Mouse (Mus musculus): ENCODE measurements around the gene Trcg1. TPM values are rescaled to one million over a fixed set of nuclear protein-coding genes. Genes with fewer than 3 reads are reported as not detected.

Gene Trcg1
- polyA plus RNA-seq, 2 experiments: not detected

DNA sequence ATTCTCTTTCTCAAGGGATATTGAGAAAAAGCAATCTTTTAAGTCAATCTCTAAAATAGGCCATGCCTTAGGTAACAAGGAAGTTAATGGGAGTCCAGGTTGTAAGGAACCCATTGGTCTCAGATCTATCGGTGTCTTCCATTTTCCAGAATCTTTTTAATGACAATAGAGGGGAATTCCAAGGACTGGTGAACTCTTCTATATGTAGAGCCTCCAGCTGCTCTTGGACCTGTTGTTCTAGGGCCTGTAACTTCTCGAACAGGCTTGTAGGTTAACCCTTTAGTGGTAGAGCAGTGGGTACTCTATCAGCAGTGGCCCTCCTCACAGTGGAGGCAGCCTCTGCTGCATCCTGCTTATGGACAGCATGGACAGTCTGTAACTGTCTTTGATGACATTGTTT is 29.5 kb upstream of the Trcg1 start:
- Histone ChIP-seq H3K9me3 (ENCODE audit: control insufficient read depth, low read length) (no peaks in the 10 kb centered on the region), H3K9ac (replicated peaks) (no peak overlapping the region), H3K27ac (no peak overlapping the region), H3K27me3 (ENCODE audit: control insufficient read depth, insufficient read depth, low read length) (no peaks in the 10 kb centered on the region), H3K4me2 (ENCODE audit: low read depth) (no peak overlapping the region), H3K4me3 (ENCODE audit: insufficient read depth in 1 of 2, low read depth in 2 of 2, low read length in 2 of 2) (no peak overlapping the region), H3K4me1 (replicated peaks; ENCODE audit: control insufficient read depth in 2 of 2, insufficient read depth in 2 of 2, low read length in 1 of 2) (no peaks in the 10 kb centered on the region), H3K36me3 (replicated peaks; ENCODE audit: control insufficient read depth, insufficient read depth, low read depth) (no peaks in the 10 kb centered on the region)
- ATAC-seq (ENCODE audit: insufficient read depth) (no peak), DNase-seq (ENCODE audit: low read depth in 3 of 3, low spot score in 3 of 3) (no peak)
- 55% methylated on average over 2 of the region's 2 CpGs for whole genome bisulfite sequencing (ENCODE audit: insufficient replicate concordance)
- no peak for TF ChIP-seq EP300 (IDR thresholded peaks at IDR 0.05; ENCODE audit: low read depth)
- no peak for TF ChIP-seq CTCF (IDR thresholded peaks at IDR 0.05; ENCODE audit: low read depth)

GRCm38 (mm10) chr9:57209316-57209715 is 27.0 kb upstream of the Trcg1 start:
- no peak for DNase-seq (ENCODE audit: low read depth in 3 of 3, low spot score in 3 of 3)
- H3K27ac ChIP-seq: no peak overlapping the region
- 26% methylated on average over 3 of the region's 3 CpGs for WGBS (ENCODE audit: insufficient replicate concordance)

GRCm38 (mm10) chr9:57212448-57213222 is 23.7 kb upstream of the Trcg1 start:
- H3K4me3 ChIP-seq (ENCODE audit: insufficient read depth in 1 of 2, low read depth in 2 of 2, low read length in 2 of 2): no peak overlapping the region
- H3K9ac ChIP-seq (replicated peaks): no peak overlapping the region
- no peak overlapping the region for H3K27ac ChIP-seq
- no peaks in the 10 kb centered on the region for H3K4me1 ChIP-seq (replicated peaks; ENCODE audit: control insufficient read depth in 2 of 2, insufficient read depth in 2 of 2, low read length in 1 of 2)
- no peaks in the 10 kb centered on the region for H3K9me3 ChIP-seq (ENCODE audit: control insufficient read depth, low read length)
- no peaks in the 10 kb centered on the region for H3K27me3 ChIP-seq (ENCODE audit: control insufficient read depth, insufficient read depth, low read length)
- H3K36me3 ChIP-seq (replicated peaks; ENCODE audit: control insufficient read depth, insufficient read depth, low read depth): no peaks in the 10 kb centered on the region
- TF ChIP-seq CTCF (IDR thresholded peaks at IDR 0.05; ENCODE audit: low read depth): no peak
- TF ChIP-seq EP300 (IDR thresholded peaks at IDR 0.05; ENCODE audit: low read depth): no peak
- ATAC-seq (ENCODE audit: insufficient read depth) (no peak), DNase-seq (ENCODE audit: low read depth in 3 of 3, low spot score in 3 of 3) (no peak)
- WGBS (ENCODE audit: insufficient replicate concordance): 47% methylated on average over 9 of the region's 9 CpGs
- no peak overlapping the region for H3K4me2 ChIP-seq (ENCODE audit: low read depth)

More at GRCm38 (mm10) chr9:57209316-57209715, 27.0 kb upstream of the Trcg1 start:
- no peak overlapping the region for H3K4me2 ChIP-seq (ENCODE audit: low read depth)
- no peak for TF ChIP-seq EP300 (IDR thresholded peaks at IDR 0.05; ENCODE audit: low read depth)
- TF ChIP-seq CTCF (IDR thresholded peaks at IDR 0.05; ENCODE audit: low read depth): no peak
- H3K27me3 ChIP-seq (ENCODE audit: control insufficient read depth, insufficient read depth, low read length): no peaks in the 10 kb centered on the region
- no peaks in the 10 kb centered on the region for H3K4me1 ChIP-seq (replicated peaks; ENCODE audit: control insufficient read depth in 2 of 2, insufficient read depth in 2 of 2, low read length in 1 of 2)
- ATAC-seq (ENCODE audit: insufficient read depth): no peak
- no peak overlapping the region for H3K9ac ChIP-seq (replicated peaks)
- H3K9me3 ChIP-seq (ENCODE audit: control insufficient read depth, low read length): no peaks in the 10 kb centered on the region
- H3K36me3 ChIP-seq (replicated peaks; ENCODE audit: control insufficient read depth, insufficient read depth, low read depth): no peaks in the 10 kb centered on the region
- H3K4me3 ChIP-seq (ENCODE audit: insufficient read depth in 1 of 2, low read depth in 2 of 2, low read length in 2 of 2): no peak overlapping the region

GRCm38 (mm10) chr9:57214500-57214899 is 21.9 kb upstream of the Trcg1 start:
- H3K27me3 ChIP-seq (ENCODE audit: control insufficient read depth, insufficient read depth, low read length): no peaks in the 10 kb centered on the region
- H3K27ac ChIP-seq: no peak overlapping the region
- no peak for DNase-seq (ENCODE audit: low read depth in 3 of 3, low spot score in 3 of 3)
- TF ChIP-seq CTCF (IDR thresholded peaks at IDR 0.05; ENCODE audit: low read depth) (no peak), EP300 (IDR thresholded peaks at IDR 0.05; ENCODE audit: low read depth) (no peak)
- no peak overlapping the region for H3K4me2 ChIP-seq (ENCODE audit: low read depth)
- H3K4me3 ChIP-seq (ENCODE audit: insufficient read depth in 1 of 2, low read depth in 2 of 2, low read length in 2 of 2): no peak overlapping the region
- no peaks in the 10 kb centered on the region for H3K9me3 ChIP-seq (ENCODE audit: control insufficient read depth, low read length)
- 49% methylated on average over 6 of the region's 6 CpGs for WGBS (ENCODE audit: insufficient replicate concordance)
- no peaks in the 10 kb centered on the region for H3K4me1 ChIP-seq (replicated peaks; ENCODE audit: control insufficient read depth in 2 of 2, insufficient read depth in 2 of 2, low read length in 1 of 2)
- H3K36me3 ChIP-seq (replicated peaks; ENCODE audit: control insufficient read depth, insufficient read depth, low read depth): no peaks in the 10 kb centered on the region
- H3K9ac ChIP-seq (replicated peaks): no peak overlapping the region
- no peak for ATAC-seq (ENCODE audit: insufficient read depth)

DNA sequence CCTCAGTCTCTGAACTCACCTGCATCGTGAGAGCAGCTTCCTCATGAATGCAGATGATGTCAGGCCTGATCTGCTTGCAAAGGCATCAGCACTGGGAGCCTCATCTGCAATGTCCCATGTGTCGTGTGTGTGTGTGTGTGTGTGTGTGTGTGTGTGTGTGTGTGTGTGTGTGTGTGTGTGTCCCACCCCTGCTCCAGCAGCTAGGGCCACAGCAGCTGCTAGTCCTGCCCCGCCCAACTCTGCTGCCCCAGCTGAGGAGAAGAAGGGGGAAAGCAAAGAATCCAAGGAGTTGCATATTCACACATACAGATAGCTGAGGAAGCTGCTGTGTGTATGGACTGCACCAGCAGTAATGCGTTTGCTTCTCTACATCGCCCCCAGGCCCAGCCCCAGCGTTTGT is 19.1 kb upstream of the Trcg1 start:
- H3K36me3 ChIP-seq (replicated peaks; ENCODE audit: control insufficient read depth, insufficient read depth, low read depth): no peaks in the 10 kb centered on the region
- 66% methylated on average over 6 of the region's 6 CpGs for WGBS (ENCODE audit: insufficient replicate concordance)
- no peaks in the 10 kb centered on the region for H3K4me1 ChIP-seq (replicated peaks; ENCODE audit: control insufficient read depth in 2 of 2, insufficient read depth in 2 of 2, low read length in 1 of 2)
- H3K4me3 ChIP-seq (ENCODE audit: insufficient read depth in 1 of 2, low read depth in 2 of 2, low read length in 2 of 2): no peak overlapping the region
- no peak for ATAC-seq (ENCODE audit: insufficient read depth)
- TF ChIP-seq CTCF (IDR thresholded peaks at IDR 0.05; ENCODE audit: low read depth) (no peak), EP300 (IDR thresholded peaks at IDR 0.05; ENCODE audit: low read depth) (no peak)
- no peak overlapping the region for H3K4me2 ChIP-seq (ENCODE audit: low read depth)
- H3K27ac ChIP-seq: no peak overlapping the region
- DNase-seq (ENCODE audit: low read depth in 3 of 3, low spot score in 3 of 3): no peak
- no peaks in the 10 kb centered on the region for H3K27me3 ChIP-seq (ENCODE audit: control insufficient read depth, insufficient read depth, low read length)
- no peak overlapping the region for H3K9ac ChIP-seq (replicated peaks)
- no peaks in the 10 kb centered on the region for H3K9me3 ChIP-seq (ENCODE audit: control insufficient read depth, low read length)
